Mouse (Mus musculus) erythroid progenitor cell, adult 5-6 weeks (primary cell): Measurements from ENCODE around the gene Srd5a1. TPM values are rescaled to one million over a fixed set of nuclear protein-coding genes. Genes with fewer than 3 reads are reported as not detected.
A peak's percentile ranks its signal among the peaks of the same experiment; 100 is the strongest.

Experiments used
- ATAC-seq: replicated peaks from 2 replicates; pipeline ENCODE4 v1.8.0; 2016; ENCODE audit warnings: moderate number of reproducible peaks, mild to moderate bottlenecking, moderate TSS enrichment, inconsistent platforms; ENCODE audit not compliant: poor library complexity, low FRiP score, severe bottlenecking
- total RNA-seq, 2 experiments: library from RNA; stranded (forward) in 1 of 2; stranded (reverse) in 1 of 2; fragments of 150-400 nt in 1 of 2; fragments of 186-747, 209-891 nt in 1 of 2; gene quantifications; 2 replicates each; pipeline versions ENCODE4 v1.2.3 to v1.2.4; 2015 to 2017; ENCODE audit warnings: low replicate concordance in 2 of 2

Gene Srd5a1
- total RNA-seq, 2 experiments from 2014 or later = 2.1 TPM; not detected in 1

DNA sequence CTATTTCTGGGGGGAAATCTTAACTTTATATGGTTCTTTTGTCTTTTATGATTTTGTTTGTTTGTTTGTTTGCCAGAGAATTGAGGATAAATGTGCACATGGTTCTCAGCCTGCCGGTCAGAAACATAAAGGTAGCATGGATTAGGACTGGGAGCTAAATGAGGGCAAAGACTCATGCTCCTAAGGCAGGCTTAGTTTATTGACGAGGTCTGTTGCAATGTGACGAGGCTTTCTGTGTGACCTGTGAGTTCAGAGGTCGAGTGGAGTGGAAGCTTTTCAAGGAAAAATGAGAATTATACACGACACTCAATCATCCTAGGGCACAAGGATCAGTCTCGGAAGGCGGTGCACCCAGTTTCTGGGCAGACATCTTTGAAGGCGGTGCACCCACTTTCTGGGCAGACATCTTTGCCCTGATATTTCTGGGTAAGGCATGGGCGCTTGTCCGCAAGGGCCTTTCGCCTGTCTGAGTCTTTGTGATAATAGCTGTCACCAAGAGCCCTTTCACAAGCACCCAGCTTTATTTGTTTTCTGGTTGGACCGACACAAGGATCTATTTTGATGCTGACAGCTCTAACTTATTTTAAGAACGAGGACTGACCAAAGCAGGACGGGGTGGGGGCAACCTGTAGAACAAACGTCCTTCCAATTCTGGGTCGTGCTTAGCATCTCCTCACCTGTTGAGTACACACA lies 63.6 kb downstream of the Srd5a1 start:
- no peak for ATAC-seq

DNA sequence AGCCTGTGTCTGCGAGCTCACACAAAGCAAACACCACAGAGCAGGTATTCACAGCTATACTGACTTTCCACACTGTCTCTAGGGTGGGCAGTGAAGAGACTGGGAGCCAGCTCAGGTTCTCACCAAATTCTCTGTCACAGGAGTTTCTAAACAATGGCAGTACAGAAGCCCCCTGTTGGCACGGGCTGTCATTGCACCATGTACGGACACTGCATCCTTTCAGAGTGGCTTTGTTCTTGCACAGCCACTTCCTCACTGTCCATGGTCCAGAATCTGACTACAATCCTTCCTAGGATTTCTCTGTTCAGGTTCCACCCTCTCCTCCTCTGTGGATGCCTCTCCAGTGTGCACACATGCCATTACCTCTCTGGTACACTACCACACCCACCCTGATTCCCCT lies 66.2 kb downstream of the Srd5a1 start:
- peak; percentile 60 for ATAC-seq

GRCm38 (mm10) chr13:69543595-69543994 lies 67.6 kb downstream of the Srd5a1 start:
- no peak for ATAC-seq

- ATAC-seq = no peak
These were observed 68.5 kb downstream of the Srd5a1 start for GRCm38 (mm10) chr13:69542571-69543352.

DNA sequence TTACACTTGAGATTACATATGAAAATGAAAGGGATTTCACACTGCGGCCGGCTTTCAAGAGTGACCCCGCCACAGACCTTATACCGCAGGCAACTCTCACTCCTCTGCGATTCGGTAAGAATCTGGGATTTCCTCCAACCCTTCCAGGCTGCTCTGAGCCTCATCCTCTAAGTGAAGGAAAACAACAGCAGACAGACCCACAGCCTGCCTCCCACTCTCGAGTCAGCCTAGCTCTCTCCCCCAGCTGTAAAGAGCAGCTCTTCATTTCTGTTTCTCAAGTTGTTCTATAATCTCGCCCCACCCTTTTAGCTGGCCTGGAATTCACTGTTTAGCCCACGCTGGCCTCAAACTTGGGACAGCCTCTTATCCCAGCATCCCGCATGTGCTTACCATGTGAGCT lies 69.5 kb downstream of the Srd5a1 start:
- ATAC-seq = no peak

DNA sequence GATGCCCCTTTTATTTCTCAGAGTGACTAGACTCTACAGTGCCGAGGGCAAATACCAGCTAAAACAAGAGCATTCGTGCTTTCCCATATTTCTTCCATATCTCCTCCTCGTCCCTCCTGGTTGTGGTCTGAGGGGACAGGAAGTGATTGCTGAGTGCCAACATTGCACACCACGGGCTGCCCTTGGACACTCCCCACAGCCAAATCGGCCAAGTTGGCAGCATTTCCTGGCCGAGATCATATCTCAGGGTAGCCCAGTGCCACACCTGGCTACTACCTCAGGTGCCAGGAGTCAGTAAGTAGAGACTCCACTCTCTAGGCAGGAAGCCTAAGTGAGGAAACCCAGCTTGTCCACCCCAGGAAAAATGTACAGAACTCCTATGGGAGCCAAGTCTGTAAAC lies 70.0 kb downstream of the Srd5a1 start:
- ATAC-seq = no peak

DNA sequence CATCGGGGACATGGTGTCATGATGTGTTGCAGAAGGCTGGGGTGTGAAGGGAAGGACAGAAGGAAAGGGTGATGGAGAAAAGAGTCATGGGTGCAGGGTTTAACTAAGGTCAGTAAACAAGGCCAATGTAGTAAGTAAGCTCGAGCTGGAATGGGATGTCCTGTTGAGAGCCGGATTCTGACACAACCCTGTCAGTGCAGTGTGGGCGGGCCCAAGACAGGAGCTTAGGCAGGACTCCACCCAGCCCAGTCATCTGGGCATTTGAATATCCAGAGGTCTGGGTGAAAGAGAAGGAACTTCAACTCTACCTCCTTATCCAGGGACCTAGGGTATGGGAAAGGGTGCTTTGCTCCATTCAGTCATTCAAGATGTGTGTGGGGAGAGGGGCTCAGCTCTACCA lies 72.9 kb downstream of the Srd5a1 start:
- no peak for ATAC-seq

GRCm38 (mm10) chr13:69537366-69537765 lies 73.9 kb downstream of the Srd5a1 start:
- no peak for ATAC-seq

DNA sequence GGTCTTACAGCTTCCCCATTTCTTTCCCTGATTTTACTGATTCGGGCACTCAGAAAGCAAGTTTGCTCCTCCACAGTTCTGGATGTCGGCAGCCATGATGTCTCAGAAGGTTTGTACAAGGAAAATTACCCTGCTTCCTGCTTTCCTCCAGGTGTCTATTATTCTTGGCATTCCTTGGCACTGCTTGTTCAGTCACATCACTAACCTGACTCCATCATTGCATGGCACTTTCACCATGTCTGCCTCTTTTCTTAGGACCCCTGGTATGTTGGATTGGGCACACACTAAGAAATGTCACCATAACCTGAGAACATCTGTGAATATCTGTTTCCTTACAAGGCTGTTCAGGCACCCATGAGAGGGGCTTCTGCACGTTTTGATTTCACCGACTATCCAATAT lies 75.2 kb downstream of the Srd5a1 start:
- ATAC-seq = no peak

DNA sequence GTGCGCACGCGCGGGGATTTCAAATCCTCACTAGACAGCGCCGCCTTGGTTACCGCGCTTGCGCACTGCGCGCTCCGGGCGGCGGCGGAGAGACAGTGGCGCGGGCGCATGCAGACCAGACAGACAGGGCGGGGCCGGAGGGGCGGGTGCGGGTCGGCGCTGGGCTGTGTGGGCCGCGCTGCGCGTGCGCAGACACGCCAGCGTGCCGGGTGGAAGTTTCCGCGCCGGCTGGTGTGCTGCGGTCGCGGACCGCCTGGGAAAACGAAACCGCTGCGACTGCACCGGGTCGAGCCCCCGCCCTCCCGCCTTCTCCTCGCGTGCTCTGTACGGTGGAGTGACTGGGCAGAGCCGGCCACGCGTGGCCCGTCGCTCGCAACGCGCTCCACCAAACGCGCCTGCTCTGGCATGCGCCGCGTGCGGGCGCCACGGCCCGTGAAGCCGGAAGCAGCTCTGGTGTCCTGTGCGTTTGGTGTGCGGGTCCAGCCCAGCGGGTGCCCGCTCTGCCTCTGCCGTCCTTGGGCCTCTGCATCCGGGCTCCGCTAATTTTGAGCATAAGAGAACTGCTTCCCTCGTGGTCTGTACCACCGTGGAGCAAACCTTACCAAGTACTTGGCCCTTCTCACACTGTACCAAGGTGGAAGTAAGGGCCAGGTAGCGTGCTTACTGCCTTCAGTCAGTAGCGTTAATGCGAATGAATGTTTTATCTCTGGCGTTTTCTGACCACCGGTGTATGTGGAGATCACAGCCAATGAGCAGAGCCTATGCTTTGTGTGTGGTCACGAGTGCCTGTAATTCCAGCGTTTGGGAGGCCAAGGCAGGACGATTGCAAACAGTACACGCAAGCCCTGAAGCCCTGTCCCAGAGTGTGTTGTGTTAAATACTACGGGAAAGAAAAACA lies 76.3 kb downstream of the Srd5a1 start:
- ATAC-seq = peak; percentile 76

DNA sequence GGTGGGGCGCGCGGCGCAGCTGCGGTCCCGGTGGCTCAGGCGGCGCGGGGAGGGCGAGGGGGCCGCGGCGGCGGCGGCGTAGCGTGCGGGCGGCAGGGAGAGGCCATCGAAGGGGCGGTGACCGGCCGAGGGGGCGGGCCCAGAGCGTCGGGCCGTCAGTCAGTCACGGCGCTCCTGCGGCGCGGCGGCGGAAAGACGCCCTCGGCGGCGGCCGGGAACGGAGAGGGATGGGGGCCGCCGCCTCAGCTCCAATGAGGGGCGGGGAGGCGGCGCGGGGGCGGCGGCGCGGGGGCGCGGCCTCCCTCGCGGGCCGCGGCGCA lies 76.9 kb downstream of the Srd5a1 start, which contains the start of gene Tent4a:
Tent4a (minus strand) TSS at position 284 of the 320 bp plus-strand sequence.
- peak; percentile 64 for ATAC-seq

- peak; percentile 30 for ATAC-seq
These were observed 77.6 kb downstream of the Srd5a1 start, which contains the start of gene Nsun2 for GRCm38 (mm10) chr13:69533405-69534333. TSS of gene Nsun2 (plus strand) at chr13:69533746.

GRCm38 (mm10) chr13:69532893-69533404 lies 78.3 kb downstream of the Srd5a1 start:
- no peak for ATAC-seq

DNA sequence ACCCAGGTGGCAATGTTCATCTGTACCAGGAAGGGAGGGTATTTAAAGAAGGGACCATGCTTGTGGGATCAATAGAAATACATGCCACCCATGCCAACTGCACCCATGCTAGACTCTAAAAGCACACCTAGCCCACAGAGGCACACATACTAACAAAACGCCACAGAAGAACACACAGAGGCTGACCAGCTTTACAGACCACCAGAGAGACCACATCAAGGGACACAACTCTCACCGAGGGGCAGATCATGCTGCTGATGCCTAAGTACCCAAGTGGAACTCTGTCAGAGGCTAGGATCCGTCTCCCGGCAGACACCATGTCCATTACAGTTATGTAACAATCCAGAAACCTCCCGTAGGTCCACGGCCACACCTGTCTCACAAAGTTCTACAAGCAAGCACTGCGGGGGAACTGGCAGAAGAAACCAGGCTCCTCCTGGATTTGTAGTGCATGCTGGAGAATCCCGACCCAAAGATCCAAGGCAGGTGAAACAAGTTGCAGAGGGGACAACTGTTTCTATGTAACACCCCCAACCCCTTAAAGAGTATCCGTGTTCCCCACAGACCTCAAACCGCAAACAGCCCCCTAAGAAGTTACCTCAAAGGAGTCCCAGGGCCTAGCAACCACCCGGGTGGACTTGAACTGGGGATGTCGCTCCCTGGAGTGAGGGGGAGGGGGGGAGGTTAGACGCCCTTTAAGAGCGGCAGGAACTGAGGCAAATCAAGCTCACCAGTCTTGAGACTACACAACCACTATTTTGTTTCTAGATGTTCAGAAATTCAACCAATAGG lies 78.9 kb downstream of the Srd5a1 start:
- ATAC-seq = no peak

- no peak for ATAC-seq
These were observed 79.8 kb downstream of the Srd5a1 start for GRCm38 (mm10) chr13:69531431-69531830.

DNA sequence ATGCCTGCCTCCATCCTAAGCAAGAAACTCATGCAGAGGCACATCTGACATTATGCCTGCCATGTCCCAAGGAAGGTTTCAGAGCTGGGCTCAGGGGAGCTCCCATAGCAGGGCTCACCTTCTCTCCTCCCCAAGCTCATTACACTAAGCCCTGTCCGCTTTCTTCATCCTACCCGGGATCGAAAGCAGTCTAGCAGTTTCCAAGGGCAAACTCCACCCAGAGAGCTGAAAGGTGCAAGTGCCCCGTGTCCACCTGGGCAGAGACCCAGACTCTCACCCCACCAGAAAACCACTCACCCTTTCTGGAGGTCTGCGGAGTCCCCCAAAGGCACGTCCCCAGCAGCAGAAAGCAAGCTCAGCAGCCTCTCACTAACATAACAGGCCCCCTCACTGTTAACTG lies 80.3 kb downstream of the Srd5a1 start:
- ATAC-seq = no peak

GRCm38 (mm10) chr13:69530156-69530555 lies 81.1 kb downstream of the Srd5a1 start:
- ATAC-seq = no peak

- no peak for ATAC-seq
These were observed 82.7 kb downstream of the Srd5a1 start for GRCm38 (mm10) chr13:69528531-69528930.
